Mouse (Mus musculus) embryonic facial prominence, embryonic 12.5 days (tissue): ENCODE results near the gene Birc3. TPM values are rescaled to one million over a fixed set of nuclear protein-coding genes. Genes with fewer than 3 reads are reported as not detected.
"Not testable (repeated sequence)": the region's sequence is repeated elsewhere in the genome, so short reads cannot be mapped to it uniquely, and the experiment has no call there.

Experiments
- ATAC-seq: fragments of 200-750 bp; cut with Nextera tagmentation; 2 replicates; pipeline ENCODE4 v1.8.0; 2017; ENCODE audit not compliant: insufficient number of reproducible peaks, insufficient read depth, low FRiP score, low TSS enrichment
- H3K27ac ChIP-seq: fragments of 300-500 bp; sonication (generic); 2 replicates; pipeline ENCODE4 v1.5.1; 2016; ENCODE audit warnings: mild to moderate bottlenecking
- H3K27me3 ChIP-seq: fragments of 300-500 bp; sonication (generic); 2 replicates; pipeline ENCODE4 v1.6.1; 2016; ENCODE audit warnings: mild to moderate bottlenecking, moderate library complexity
- H3K36me3 ChIP-seq: fragments of 300-500 bp; sonication (generic); 2 replicates; pipeline ENCODE4 v1.6.1; 2016; ENCODE audit warnings: mild to moderate bottlenecking
- H3K4me1 ChIP-seq: fragments of 300-500 bp; sonication (generic); 2 replicates; pipeline ENCODE4 v1.6.1; 2016
- H3K4me2 ChIP-seq: fragments of 300-500 bp; sonication (generic); replicated peaks from 2 replicates; pipeline ENCODE4 v1.6.1; 2016; ENCODE audit warnings: mild to moderate bottlenecking, moderate library complexity
- H3K4me3 ChIP-seq: fragments of 300-500 bp; sonication (generic); 2 replicates; pipeline ENCODE4 v1.5.1; 2016; ENCODE audit warnings: mild to moderate bottlenecking
- H3K9ac ChIP-seq: fragments of 300-500 bp; sonication (generic); 2 replicates; pipeline ENCODE4 v1.6.1; 2016; ENCODE audit warnings: mild to moderate bottlenecking, moderate library complexity
- H3K9me3 ChIP-seq: fragments of 300-500 bp; sonication (generic); 2 replicates; pipeline ENCODE4 v1.6.1; 2016; ENCODE audit warnings: mild to moderate bottlenecking, moderate library complexity
- WGBS: fragments of 180-500 bp; shearing (Covaris S2); methylation state at CpG from one replicate; pipeline ENCODE4 v1.1.7; 2016; 5-methylcytosine and 5-hydroxymethylcytosine counted together
- polyA plus RNA-seq: library from polyadenylated mRNA; unstranded; fragments of >200 nt; fragmentation: Nextera tagmentation; extraction: Ambion mirVana; gene quantifications from 2 replicates; pipeline ENCODE4 v1.2.1, GENCODE M21; 2016

The Birc3 gene
- polyA plus RNA-seq, 1 experiment from 2014 or later = 8.7 TPM

GRCm38 (mm10) chr9:7860976-7861375 lies 12.0 kb downstream of the Birc3 start:
- no peak overlapping the region for H3K27ac ChIP-seq
- H3K4me2 ChIP-seq = no peak overlapping the region
- no peak overlapping the region for H3K4me3 ChIP-seq
- H3K9ac ChIP-seq = no peak overlapping the region
- no peaks in the 10 kb centered on the region for H3K36me3 ChIP-seq
- no peak for ATAC-seq
- H3K9me3 ChIP-seq = no peaks in the 10 kb centered on the region
- WGBS = 85% methylated on average over 5 of the region's 5 CpGs
- no peaks in the 10 kb centered on the region for H3K4me1 ChIP-seq
- H3K27me3 ChIP-seq = no peaks in the 10 kb centered on the region

DNA sequence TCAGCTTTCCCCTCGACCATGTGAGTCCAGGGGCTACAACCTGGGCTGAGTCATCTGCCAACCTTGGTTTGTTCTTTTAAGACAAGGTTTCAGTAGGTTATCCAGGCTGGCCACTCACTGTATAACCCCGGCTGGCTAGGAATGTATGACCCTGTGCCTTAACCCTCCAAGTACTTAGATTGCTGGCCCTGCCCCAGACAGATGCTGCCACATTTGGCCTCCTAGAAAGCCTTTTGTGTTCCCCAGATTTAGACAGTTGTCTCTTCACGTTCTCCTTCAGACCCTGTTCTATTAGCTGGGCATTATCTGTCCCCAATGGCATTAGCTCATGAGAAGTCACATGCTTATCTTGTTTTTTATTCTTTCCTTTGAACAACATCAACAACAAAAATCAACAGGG lies 17.1 kb downstream of the Birc3 start:
- Histone ChIP-seq H3K4me1 (no peaks in the 10 kb centered on the region), H3K27ac (no peak overlapping the region), H3K9ac (no peak overlapping the region), H3K4me2 (no peak overlapping the region), H3K36me3 (no peaks in the 10 kb centered on the region), H3K9me3 (no peaks in the 10 kb centered on the region), H3K27me3 (no peaks in the 10 kb centered on the region), H3K4me3 (no peak overlapping the region)
- 66% methylated on average over 3 of the region's 3 CpGs for WGBS
- ATAC-seq = no peak

DNA sequence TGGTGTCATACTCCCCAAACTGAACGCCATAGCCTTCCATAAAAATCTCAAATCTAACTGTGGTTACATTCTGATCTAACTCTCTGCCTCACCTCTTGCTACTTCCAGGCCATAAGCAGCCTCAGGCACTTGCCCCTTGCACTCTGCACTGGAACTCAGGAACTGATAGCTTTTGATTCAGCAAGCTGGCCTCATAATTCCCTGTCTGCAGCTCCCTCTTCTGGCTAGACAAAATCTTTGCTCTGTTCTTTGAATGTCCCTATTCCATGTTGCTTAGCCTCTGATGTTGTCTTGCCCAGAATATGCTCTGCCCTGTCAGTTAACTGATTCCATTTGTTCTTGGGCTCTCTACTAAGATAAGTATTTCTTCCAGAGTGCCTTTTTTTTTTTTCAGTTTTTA lies 17.6 kb downstream of the Birc3 start:
- no peak overlapping the region for H3K27ac ChIP-seq
- H3K4me1 ChIP-seq = no peaks in the 10 kb centered on the region
- no peak overlapping the region for H3K9ac ChIP-seq
- H3K9me3 ChIP-seq = no peaks in the 10 kb centered on the region
- no peaks in the 10 kb centered on the region for H3K36me3 ChIP-seq
- no peak for ATAC-seq
- no peaks in the 10 kb centered on the region for H3K27me3 ChIP-seq
- no peak overlapping the region for H3K4me3 ChIP-seq
- no peak overlapping the region for H3K4me2 ChIP-seq
- 29% methylated on average over 1 of the region's 1 CpGs for WGBS

DNA sequence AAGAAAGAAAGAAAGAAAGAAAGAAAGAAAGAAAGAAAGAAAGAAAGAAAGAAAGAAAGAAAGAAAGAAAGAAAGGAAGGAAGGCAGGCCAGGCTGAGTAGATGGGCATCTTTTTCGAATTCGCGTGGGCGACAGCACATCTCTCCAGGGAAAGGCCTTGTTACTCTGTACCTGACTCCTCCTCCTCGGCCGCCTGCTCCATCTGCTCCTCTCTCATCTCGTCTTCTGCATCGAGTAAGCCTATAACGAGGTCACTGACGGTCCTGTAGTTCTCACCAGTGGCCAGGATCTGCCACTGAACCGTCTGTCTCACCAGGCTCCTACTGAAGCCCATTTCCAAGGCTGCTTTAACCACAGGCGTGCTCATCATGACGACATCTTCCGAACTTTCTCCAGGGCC lies 18.8 kb downstream of the Birc3 start:
- not testable (repeated sequence) for H3K9ac ChIP-seq, H3K36me3 ChIP-seq, ATAC-seq, H3K27me3 ChIP-seq, H3K4me3 ChIP-seq, H3K4me2 ChIP-seq, H3K9me3 ChIP-seq, H3K27ac ChIP-seq, H3K4me1 ChIP-seq
- WGBS = 84% methylated on average over 14 of the region's 14 CpGs

DNA sequence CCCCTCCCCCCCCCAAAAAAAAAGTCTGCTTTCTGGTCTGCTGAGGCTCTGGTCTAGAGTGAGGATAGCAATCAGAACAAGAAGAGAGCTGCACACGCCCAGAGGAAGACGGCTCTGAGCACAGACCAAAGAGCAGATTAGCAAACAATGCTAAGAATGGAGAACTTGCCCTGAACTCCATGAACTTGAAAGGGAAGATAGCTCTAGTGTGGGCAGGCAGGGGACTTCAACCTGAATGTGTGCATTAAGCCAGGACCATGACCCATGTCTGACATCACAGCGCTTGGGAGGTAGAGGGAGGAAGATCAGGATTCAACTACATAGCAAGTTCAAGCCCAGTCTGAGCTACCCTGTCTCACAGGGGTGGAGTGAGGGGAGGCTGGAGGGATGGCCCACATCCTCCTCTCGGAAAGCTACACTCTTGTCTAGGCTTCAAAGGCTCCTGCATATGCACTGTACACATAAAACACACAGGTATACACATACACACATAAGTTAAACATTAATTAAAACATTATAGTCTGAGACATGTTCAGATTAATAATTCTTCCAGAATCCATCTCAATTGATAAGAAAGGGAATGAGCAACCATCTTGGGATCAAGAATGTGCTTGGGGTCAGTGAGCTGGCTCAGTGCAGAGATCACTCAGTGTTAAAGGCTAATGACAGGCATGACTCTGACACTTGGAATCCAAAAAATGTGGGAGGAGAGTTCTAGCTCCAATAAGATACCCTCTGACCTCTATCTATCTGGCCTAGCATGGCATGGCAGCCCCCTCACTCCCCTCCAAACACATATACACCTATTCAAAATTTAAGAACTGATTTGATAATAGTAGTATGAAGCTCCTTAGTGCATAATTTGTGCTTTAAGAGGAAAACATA lies 20.4 kb downstream of the Birc3 start:
- Histone ChIP-seq H3K4me2 (no peak overlapping the region), H3K9ac (no peak overlapping the region), H3K9me3 (no peaks in the 10 kb centered on the region), H3K27me3 (no peaks in the 10 kb centered on the region), H3K36me3 (0 out of 2 replicates have a peak, but pooled peaks cover 8% of the 10 kb centered on the region), H3K4me3 (no peak overlapping the region), H3K27ac (no peak overlapping the region), H3K4me1 (no peaks in the 10 kb centered on the region)
- ATAC-seq = no peak
- 78% methylated on average over 4 of the region's 4 CpGs for WGBS

DNA sequence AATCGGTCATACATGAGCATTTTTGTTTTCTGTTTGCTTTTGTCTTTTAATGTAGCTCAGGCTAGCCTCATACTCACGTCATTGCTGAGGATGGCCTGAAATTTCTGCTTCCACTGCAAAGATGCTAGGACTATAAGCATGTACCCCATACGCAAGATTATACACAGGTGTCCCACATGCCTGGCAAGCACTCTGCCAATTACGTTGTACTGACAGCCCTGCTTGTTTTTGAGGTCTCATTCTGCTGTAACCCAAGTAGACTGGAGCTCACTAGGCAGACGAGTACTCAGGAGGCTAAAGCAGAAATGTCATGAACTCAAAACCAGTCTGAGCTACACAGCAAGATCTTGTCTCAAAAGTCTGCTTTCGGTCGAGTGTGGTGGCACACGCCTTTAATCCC lies 21.1 kb downstream of the Birc3 start:
- Histone ChIP-seq H3K27ac (no peak overlapping the region), H3K4me1 (no peaks in the 10 kb centered on the region), H3K4me2 (no peak overlapping the region), H3K4me3 (no peak overlapping the region), H3K27me3 (no peaks in the 10 kb centered on the region), H3K36me3 (0 out of 2 replicates have a peak, but pooled peaks cover 8% of the 10 kb centered on the region), H3K9ac (no peak overlapping the region), H3K9me3 (no peaks in the 10 kb centered on the region)
- ATAC-seq = no peak
- 84% methylated on average over 8 of the region's 8 CpGs for WGBS

GRCm38 (mm10) chr9:7848191-7848590 lies 24.8 kb downstream of the Birc3 start:
- 0 out of 2 replicates have a peak, but pooled peaks cover 8% of the 10 kb centered on the region for H3K36me3 ChIP-seq
- ATAC-seq = no peak
- H3K27ac ChIP-seq = no peak overlapping the region
- H3K4me3 ChIP-seq = no peak overlapping the region
- H3K27me3 ChIP-seq = no peaks in the 10 kb centered on the region
- no peaks in the 10 kb centered on the region for H3K4me1 ChIP-seq
- no peaks in the 10 kb centered on the region for H3K9me3 ChIP-seq
- no peak overlapping the region for H3K4me2 ChIP-seq
- H3K9ac ChIP-seq = no peak overlapping the region
- WGBS = 92% methylated on average over 18 of the region's 18 CpGs

GRCm38 (mm10) chr9:7846667-7847199 lies 26.3 kb downstream of the Birc3 start:
- H3K9me3 ChIP-seq = no peaks in the 10 kb centered on the region
- ATAC-seq = no peak
- no peak overlapping the region for H3K4me2 ChIP-seq
- H3K27me3 ChIP-seq = no peaks in the 10 kb centered on the region
- no peaks in the 10 kb centered on the region for H3K4me1 ChIP-seq
- no peak overlapping the region for H3K9ac ChIP-seq
- H3K27ac ChIP-seq = no peak overlapping the region
- WGBS = 88% methylated on average over 1 of the region's 1 CpGs
- no peak overlapping the region for H3K4me3 ChIP-seq
- 0 out of 2 replicates have a peak, but pooled peaks cover 8% of the 10 kb centered on the region for H3K36me3 ChIP-seq

- Histone ChIP-seq H3K9ac (no peak overlapping the region), H3K36me3 (0 out of 2 replicates have a peak, but pooled peaks cover 8% of the 10 kb centered on the region), H3K27ac (no peak overlapping the region), H3K4me1 (no peaks in the 10 kb centered on the region), H3K9me3 (no peaks in the 10 kb centered on the region), H3K4me3 (no peak overlapping the region), H3K4me2 (no peak overlapping the region), H3K27me3 (no peaks in the 10 kb centered on the region)
- 79% methylated on average over 4 of the region's 4 CpGs for WGBS
- ATAC-seq = 0 out of 2 replicates have a peak, but pooled peaks have one; percentile 22
Measured at GRCm38 (mm10) chr9:7845216-7845895, 27.6 kb downstream of the Birc3 start.

GRCm38 (mm10) chr9:7841221-7841620 lies 31.8 kb downstream of the Birc3 start:
- no peaks in the 10 kb centered on the region for H3K4me1 ChIP-seq
- no peak overlapping the region for H3K4me3 ChIP-seq
- no peak overlapping the region for H3K27ac ChIP-seq
- 70% methylated on average over 6 of the region's 6 CpGs for WGBS
- H3K9me3 ChIP-seq = no peaks in the 10 kb centered on the region
- no peaks in the 10 kb centered on the region for H3K27me3 ChIP-seq
- no peaks in the 10 kb centered on the region for H3K36me3 ChIP-seq
- no peak for ATAC-seq
- no peak overlapping the region for H3K9ac ChIP-seq
- no peak overlapping the region for H3K4me2 ChIP-seq

- Histone ChIP-seq H3K36me3 (peaks cover 12% of the 10 kb centered on the region; the same call in 1 of the 2 replicates), H3K9ac (peak overlapping the region; percentile 82), H3K4me2 (peak overlapping the region; percentile 61), H3K4me3 (peak overlapping the region; percentile 61), H3K27ac (peak overlapping the region; percentile 99), H3K9me3 (no peaks in the 10 kb centered on the region), H3K27me3 (no peaks in the 10 kb centered on the region), H3K4me1 (peaks cover 10% of the 10 kb centered on the region; the same call in 1 of the 2 replicates)
- ATAC-seq = no peak
- 13% methylated on average over 14 of the region's 14 CpGs for WGBS
Measured at GRCm38 (mm10) chr9:7837806-7838440, 35.1 kb downstream of the Birc3 start.
